Mouse (Mus musculus) bone marrow macrophage, adult 2 months (primary cell): ENCODE measurements around the gene Schip1.

Experiments
- CTCF ChIP-seq: IDR thresholded peaks from 2 replicates; pipeline ENCODE4 v1.5.1; 2012; ENCODE audit warnings: low read depth, mild to moderate bottlenecking, low read length, moderate library complexity
- POLR2A ChIP-seq: IDR thresholded peaks from 2 replicates; pipeline ENCODE4 v1.6.1; 2012; ENCODE audit warnings: mild to moderate bottlenecking, low read depth, low read length, borderline replicate concordance

- no peak for TF ChIP-seq CTCF
- TF ChIP-seq POLR2A: no peak
Observed at GRCm38 (mm10) chr3:68513340-68514119, 448.9 kb downstream of the Schip1 start.
